8 mouse cellular contexts compared by ENCODE assay signal in genomic region chr9:116091921-116092320, GRCm38 (mm10).
A peak's percentile ranks its signal among the peaks of the same experiment; 100 is the strongest.
DNase-seq lines count a peak whose midpoint lies in the region; ATAC-seq and TF ChIP-seq lines count a peak whose summit lies in the region.

No protein-coding gene starts in this region.

- no peak for TF ChIP-seq POLR2A in lung, adult 2 months (IDR thresholded peaks at IDR 0.05; ENCODE audit: borderline replicate concordance, extremely low read depth, low read depth, low read length)

- 37% methylated on average over 5 of the region's 5 CpGs for WGBS in lung, adult 2 months
- WGBS in kidney, embryonic 14.5 days = 31% methylated on average over 5 of the region's 5 CpGs
- WGBS in neural tube, embryonic 15.5 days = 60% methylated on average over 5 of the region's 5 CpGs

- H3K4me1 ChIP-seq in lung, adult 2 months (ENCODE audit: control insufficient read depth, insufficient read depth, low read length) = peaks cover 6% of the 10 kb centered on the region
- H3K4me1 ChIP-seq in kidney, embryonic 14.5 days (ENCODE audit: control insufficient read depth, insufficient read depth, low read length) = 0 out of 2 replicates have a peak, but pooled peaks cover 8% of the 10 kb centered on the region
- H3K4me1 ChIP-seq in neural tube, embryonic 15.5 days = peaks cover 18% of the 10 kb centered on the region; the same call in 1 of the 2 replicates

- no peak for ATAC-seq in kidney, embryonic 14.5 days (ENCODE audit: low FRiP score, low TSS enrichment)
- ATAC-seq in neural tube, embryonic 15.5 days (ENCODE audit: low FRiP score) = no peak

- DNase-seq in lung, adult 18-20 months = peak; percentile 38 to 39
- DNase-seq in lung, adult 2 months = no peak
- peak; percentile 37 for DNase-seq in embryo, embryonic 11.5 days (ENCODE audit: low read depth, low spot score)
- no peak for DNase-seq in c-Kit-positive CD71-positive TER-119-positive erythroid progenitor cells, embryonic 14.5 days (ENCODE audit: low spot score)
- DNase-seq in spleen, postnatal 10 days (ENCODE audit: low spot score in 2 of 2) = no peak
- no peak for DNase-seq in cerebellum, adult 11-12 months

- H3K27ac ChIP-seq in kidney, embryonic 14.5 days (ENCODE audit: low read depth, low read length) = peak overlapping the region; percentile 18; the same call in 1 of the 2 replicates
- H3K27ac ChIP-seq in neural tube, embryonic 15.5 days (replicated peaks) = peak overlapping the region; percentile 14

- no peaks in the 10 kb centered on the region for H3K27me3 ChIP-seq in kidney, embryonic 14.5 days (ENCODE audit: control insufficient read depth, insufficient read depth, low read length)
- no peaks in the 10 kb centered on the region for H3K27me3 ChIP-seq in neural tube, embryonic 15.5 days (replicated peaks)

- H3K9ac ChIP-seq in kidney, embryonic 14.5 days (ENCODE audit: low read depth, low read length) = no peak overlapping the region
- no peak overlapping the region for H3K9ac ChIP-seq in neural tube, embryonic 15.5 days (replicated peaks)

- no peaks in the 10 kb centered on the region for H3K9me3 ChIP-seq in kidney, embryonic 14.5 days (ENCODE audit: control insufficient read depth, low read length)
- no peaks in the 10 kb centered on the region for H3K9me3 ChIP-seq in neural tube, embryonic 15.5 days (replicated peaks)

- no peak overlapping the region for H3K4me2 ChIP-seq in kidney, embryonic 14.5 days (replicated peaks; ENCODE audit: low read depth, low read length)
- no peak overlapping the region for H3K4me2 ChIP-seq in neural tube, embryonic 15.5 days

- H3K36me3 ChIP-seq in kidney, embryonic 14.5 days (ENCODE audit: control insufficient read depth, insufficient read depth, low read length) = peaks cover 20% of the 10 kb centered on the region; the same call in 1 of the 2 replicates
- H3K36me3 ChIP-seq in neural tube, embryonic 15.5 days = no peaks in the 10 kb centered on the region

- no peak overlapping the region for H3K4me3 ChIP-seq in lung, adult 2 months (replicated peaks; ENCODE audit: extremely low read depth, low read depth, low read length)
- H3K4me3 ChIP-seq in kidney, embryonic 14.5 days (ENCODE audit: low read length) = no peak overlapping the region
- no peak overlapping the region for H3K4me3 ChIP-seq in neural tube, embryonic 15.5 days (replicated peaks)

- no peak for TF ChIP-seq CTCF in lung, adult 2 months (IDR thresholded peaks at IDR 0.05; ENCODE audit: insufficient read depth, low read length)

Comparison
In these comparisons a context has a peak if more than half of its experiments do, and no peak if none do; other contexts are left out.
1. DNase-seq: peak in lung, adult 18-20 months (2 of 2) and embryo, embryonic 11.5 days (single experiment); none in lung, adult 2 months (single experiment), c-Kit-positive CD71-positive TER-119-positive erythroid progenitor cells, embryonic 14.5 days (single experiment), spleen, postnatal 10 days (0 of 2) and cerebellum, adult 11-12 months (single experiment).